Mouse (Mus musculus): ENCODE measurements at regions not wholly inside any gene's neighbourhood (a gene's known extent, or its start where the extent isn't known, plus 50 kb on each side); places are given as distances from the start of the nearest gene placed in this dataset.

DNA sequence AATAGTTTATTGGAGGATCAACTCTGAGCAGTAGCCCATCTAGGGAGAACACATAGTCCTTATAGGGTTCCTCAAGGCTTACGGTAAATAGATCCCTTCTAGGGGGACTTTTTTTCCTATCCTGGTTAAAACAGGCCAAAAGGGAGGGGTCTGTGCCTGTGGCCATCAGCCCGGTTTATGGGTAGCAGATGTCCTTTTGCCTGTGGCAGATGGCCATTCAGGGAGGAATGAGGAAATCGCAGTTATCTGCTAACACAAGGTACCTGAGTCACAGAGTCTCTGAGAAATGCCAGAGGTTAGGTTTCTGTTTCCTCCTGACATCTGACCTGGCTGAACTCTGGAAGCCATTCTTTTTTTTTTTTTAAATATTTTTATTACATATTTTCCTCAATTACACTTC, 90.5 kb upstream of the Plekha5 start:
- TF ChIP-seq CTCF (IDR thresholded peaks at IDR 0.05) (no peak), EP300 (IDR thresholded peaks at IDR 0.05) (no peak)

Data from lung, postnatal 0 days (tissue).